Mouse (Mus musculus) Patski (cell line): ENCODE data around the gene Carns1. TPM values are rescaled to one million over a fixed set of nuclear protein-coding genes. Genes with fewer than 3 reads are reported as not detected.

Source experiments
- ATAC-seq: fragments of 100-300 bp; one replicate; pipeline ENCODE4 v1.8.0; 2021
- CTCF ChIA-PET: fragments of 350-600 bp; sonication (Branson Sonifier 250); formaldehyde crosslinking; loops from one replicate; lab custom pipeline; 2022; ENCODE audit warnings: inconsistent platforms; lab: Charles Lee
- POLR2A ChIA-PET: fragments of 350-600 bp; sonication (Branson Sonifier 250); formaldehyde crosslinking; loops from one replicate; lab custom pipeline; 2022; ENCODE audit warnings: antibody characterized with exemption, inconsistent platforms; lab: Charles Lee
- DNase-seq: peaks from one replicate; pipeline ENCODE4 v3.0.0-alpha.2; 2011; ENCODE audit warnings: low read depth, low spot score
- H3K27me3 ChIP-seq: fragments of 371-371 bp; one replicate; pipeline ENCODE4 v1.5.1; 2021
- CTCF ChIP-seq: fragments of 100-300 bp; IDR thresholded peaks from one replicate; pipeline ENCODE4 v1.5.1; 2021
- in situ Hi-C: fragments of 300-500 bp; cut with MboI; formaldehyde crosslinking; loops from 3 replicates; pipeline ENCODE4 v1.11.1; 2018; ENCODE audit warnings: low pct_unique_long_range_greater_than_20kb, mixed read lengths
- polyA plus RNA-seq: library from polyadenylated mRNA; unstranded; gene quantifications from one replicate; pipeline ENCODE4 v1.2.3, GENCODE M21; 2021

The Carns1 gene
- polyA plus RNA-seq, 1 experiment from 2014 or later, result 13.7 TPM

DNA sequence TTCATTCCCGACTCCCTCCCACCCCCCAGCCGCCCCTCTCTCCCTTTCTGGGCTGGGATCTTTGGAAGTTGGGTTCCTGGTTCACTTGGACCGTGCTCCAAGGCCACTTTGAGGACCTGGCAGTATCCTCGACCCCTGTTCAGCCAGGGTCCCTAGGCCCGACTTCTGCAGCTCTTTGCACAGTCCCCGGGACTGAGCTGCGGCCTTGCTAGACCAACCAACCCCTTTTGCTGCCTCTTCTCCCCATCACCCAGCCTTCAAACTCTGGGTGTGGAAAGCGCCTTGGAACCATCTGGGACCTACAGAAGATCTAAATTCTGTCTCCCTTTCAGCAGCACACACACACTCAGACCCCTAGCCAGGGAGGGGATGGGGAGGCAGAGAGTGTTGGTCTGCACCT is 26.5 kb downstream of the Carns1 start:
- no peak for DNase-seq
- no peak for TF ChIP-seq CTCF
- H3K27me3 ChIP-seq, result no peaks in the 10 kb centered on the region
- peak; percentile 2 for ATAC-seq
- in situ Hi-C loops, result no loop called here
- POLR2A ChIA-PET, result interaction anchor here (1.4 to 1.8 kb wide), 2 partner anchors 17 to 53 kb away, joined by 3 to 4 read pairs; partner anchors contain the start of gene Rad9a
- CTCF ChIA-PET, result interaction anchor here (1.3 kb wide), 1 partner anchor 20 kb away, joined by 5 read pairs; no protein-coding TSS in a partner anchor

DNA sequence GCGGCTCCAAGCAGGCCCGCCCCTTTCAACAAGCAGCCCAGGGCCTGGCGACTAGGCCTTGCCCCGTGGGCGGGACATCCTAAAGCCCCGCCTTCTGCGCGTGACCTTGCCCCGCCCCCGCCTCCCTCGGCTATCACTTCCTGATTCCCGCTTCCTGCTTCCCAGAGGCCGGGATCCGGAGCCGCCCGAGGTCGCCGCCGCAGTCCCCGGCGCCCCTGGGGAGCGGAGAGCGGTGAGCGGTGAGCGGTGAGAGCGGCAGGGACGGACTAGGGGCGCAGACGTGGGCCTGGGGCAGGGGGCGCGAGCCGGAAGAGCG is 26.8 kb downstream of the Carns1 start, which contains the start of gene Coro1b:
Coro1b (plus strand) TSS at position 129 of the 316 bp plus-strand sequence.
- in situ Hi-C loops, result no loop called here
- no peaks in the 10 kb centered on the region for H3K27me3 ChIP-seq
- CTCF ChIA-PET, result interaction anchor here (1.3 kb wide), 1 partner anchor 21 kb away, joined by 5 read pairs; no protein-coding TSS in a partner anchor
- POLR2A ChIA-PET, result interaction anchor here (1.8 kb wide), 1 partner anchor 17 kb away, joined by 4 read pairs; no protein-coding TSS in a partner anchor
- TF ChIP-seq CTCF, result no peak
- no peak for DNase-seq
- peak; percentile 76 for ATAC-seq

DNA sequence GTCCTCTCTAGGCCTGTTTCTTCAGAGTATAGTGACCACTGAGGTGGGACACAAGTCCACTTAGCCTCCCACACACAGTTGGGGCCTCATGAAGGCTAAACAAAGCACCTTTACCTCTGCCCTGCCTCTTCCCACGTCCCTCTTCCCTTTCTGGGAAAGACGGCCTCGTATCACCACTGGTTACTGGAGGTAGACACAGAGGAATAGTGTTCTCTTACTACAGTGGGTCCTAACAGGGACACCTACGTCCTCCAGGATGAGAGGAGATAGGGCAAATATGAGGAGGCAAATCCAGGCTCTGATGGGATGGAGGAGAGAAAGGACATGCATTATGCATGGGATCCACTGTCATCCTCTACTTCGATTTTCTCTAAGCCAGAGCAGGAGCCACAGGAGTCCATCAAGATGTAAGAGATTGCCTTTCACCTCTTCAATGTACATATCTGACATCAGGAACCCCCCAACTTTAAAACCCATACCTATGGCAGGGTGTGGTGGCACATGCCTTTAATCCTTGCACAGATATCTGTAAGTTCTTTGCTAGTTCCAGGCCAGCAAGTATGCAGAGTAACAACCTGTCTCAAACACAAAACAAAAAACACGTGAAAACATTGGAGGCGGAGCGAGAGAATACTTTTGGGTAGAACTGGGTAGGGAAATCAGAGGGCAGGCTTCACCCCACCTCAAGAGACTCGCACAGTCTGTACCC is 27.3 kb downstream of the Carns1 start:
- in situ Hi-C loops, result no loop called here

GRCm38 (mm10) chr19:4147022-4147405 is 28.3 kb downstream of the Carns1 start:
- CTCF ChIA-PET, result interaction anchor here (1.0 kb wide), 2 partner anchors 11 to 20 kb away, joined by 3 read pairs; no protein-coding TSS in a partner anchor
- in situ Hi-C loops, result no loop called here
- POLR2A ChIA-PET, result interaction anchor here (1.0 kb wide), 1 partner anchor 8 kb away, joined by 4 read pairs; the partner anchor contains the start of gene Gpr152
- no peak for DNase-seq
- H3K27me3 ChIP-seq, result no peaks in the 10 kb centered on the region
- ATAC-seq, result no peak
- no peak for TF ChIP-seq CTCF

More for the DNA sequence above, 27.3 kb downstream of the Carns1 start:
- H3K27me3 ChIP-seq, result no peaks in the 10 kb centered on the region
- ATAC-seq (no peak), DNase-seq (no peak)
- no peak for TF ChIP-seq CTCF
- ChIA-PET CTCF (interaction anchor here (1.0 to 1.3 kb wide), 2 partner anchors 11 to 21 kb away, joined by 3 to 5 read pairs; no protein-coding TSS in a partner anchor), POLR2A (interaction anchor here (1.0 to 1.8 kb wide), 2 partner anchors 9 to 18 kb away, joined by 4 read pairs; partner anchors contain the start of gene Gpr152)

DNA sequence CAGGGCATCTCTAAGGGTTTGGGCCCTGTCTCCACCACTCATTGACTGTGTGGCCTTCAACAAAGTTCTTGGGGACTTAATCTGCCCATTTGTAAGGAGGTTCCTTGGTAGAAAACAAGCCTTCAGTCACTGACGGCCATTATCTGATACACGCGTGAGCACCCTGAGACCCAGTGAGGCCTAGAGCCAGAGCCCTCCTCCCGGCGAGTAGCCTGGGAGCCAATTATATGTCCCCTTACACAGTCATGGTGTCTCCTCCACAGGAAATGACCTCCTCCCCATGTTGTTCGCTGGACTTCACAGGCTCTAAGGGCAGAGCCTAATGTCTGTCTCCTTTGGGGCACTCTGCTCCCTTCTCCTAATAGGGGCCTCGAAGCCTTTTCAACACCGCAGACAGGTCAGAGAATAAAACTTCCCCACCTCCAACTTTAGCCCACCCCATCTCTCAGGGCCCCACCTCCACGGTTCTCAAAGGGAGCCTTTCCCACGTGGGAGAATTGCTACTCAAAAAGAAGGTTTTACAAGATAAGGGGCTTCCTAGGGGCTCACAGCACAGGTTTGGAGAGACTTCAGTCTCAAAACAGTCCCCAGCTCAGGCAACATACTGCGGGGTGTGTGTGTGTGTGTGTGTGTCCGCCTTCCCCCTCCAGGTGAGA is 28.8 kb downstream of the Carns1 start:
- H3K27me3 ChIP-seq, result no peaks in the 10 kb centered on the region
- TF ChIP-seq CTCF, result no peak
- ChIA-PET POLR2A (interaction anchor here (1.0 kb wide), 2 partner anchors 8 to 20 kb away, joined by 3 to 4 read pairs; partner anchors contain the start of gene Gpr152), CTCF (interaction anchor here (1.0 kb wide), 2 partner anchors 10 to 20 kb away, joined by 3 read pairs; no protein-coding TSS in a partner anchor)
- in situ Hi-C loops, result no loop called here
- ATAC-seq (no peak), DNase-seq (no peak)

DNA sequence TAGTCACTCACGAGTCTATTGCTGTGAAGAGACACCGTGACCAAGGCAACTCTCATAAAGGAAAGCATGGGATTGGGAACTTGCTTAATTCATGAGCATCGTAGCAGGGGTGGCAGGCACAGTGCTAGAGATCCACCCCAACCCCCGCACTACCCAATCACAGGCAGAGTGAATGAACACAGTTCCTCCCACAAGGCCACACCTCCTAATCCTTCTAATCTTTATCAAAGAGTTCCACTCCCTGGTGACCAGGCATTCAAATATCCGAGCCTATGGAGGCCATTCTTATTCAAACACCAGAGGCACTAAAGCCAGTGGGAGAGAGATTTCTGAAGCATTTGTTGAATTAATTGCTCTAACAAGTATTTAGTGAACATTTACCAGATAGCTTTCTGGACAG is 29.3 kb downstream of the Carns1 start:
- no peak for TF ChIP-seq CTCF

DNA sequence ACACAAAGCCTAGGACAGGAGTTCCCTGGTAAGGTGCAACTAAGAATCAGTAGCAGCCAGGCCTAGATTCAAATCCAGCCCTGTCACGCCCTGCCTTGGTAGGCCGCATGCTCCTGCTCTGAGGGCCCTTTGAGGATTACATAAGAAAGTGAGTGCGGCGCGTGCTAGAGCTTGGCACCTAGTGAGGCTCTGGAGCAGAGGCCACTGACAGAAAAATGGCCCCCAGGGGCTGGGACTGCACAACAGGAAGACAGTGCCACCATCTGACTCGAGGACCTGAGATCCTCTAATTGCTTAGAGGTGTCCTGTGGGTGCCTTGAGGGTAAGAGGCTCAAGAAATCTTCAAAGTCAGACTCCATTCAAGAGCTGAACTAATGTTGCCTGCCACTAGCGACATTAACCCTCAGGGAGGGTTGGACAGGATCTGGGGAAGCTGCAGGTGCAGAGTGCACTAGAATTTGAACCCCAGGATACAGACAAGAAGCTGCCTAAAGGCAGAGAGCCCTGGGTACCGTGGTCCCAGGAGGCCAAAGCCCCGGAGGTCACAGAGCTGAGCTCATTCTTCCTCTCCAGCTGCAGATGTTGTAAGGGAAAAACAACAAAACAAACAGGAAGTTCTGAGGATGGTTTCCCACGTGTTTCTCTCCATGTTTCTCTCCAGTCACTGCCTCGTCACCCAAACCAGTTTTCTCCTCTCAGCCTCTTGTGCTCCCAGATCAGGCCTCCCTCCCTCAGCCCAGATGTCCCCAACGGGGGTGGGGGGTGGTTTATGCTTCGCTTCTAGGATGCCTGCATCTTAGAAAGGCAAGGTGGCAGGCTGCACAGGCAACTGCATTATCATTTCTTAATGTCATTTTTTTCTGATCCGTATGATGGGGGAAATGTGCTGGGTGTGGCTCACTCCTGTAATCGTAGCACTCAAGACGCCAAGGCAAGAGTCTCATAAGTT is 30.5 kb downstream of the Carns1 start:
- ATAC-seq, result no peak
- POLR2A ChIA-PET, result no interaction called here
- H3K27me3 ChIP-seq, result no peaks in the 10 kb centered on the region
- TF ChIP-seq CTCF, result no peak
- DNase-seq, result no peak
- in situ Hi-C loops, result no loop called here
- CTCF ChIA-PET, result no interaction called here

More for the DNA sequence above, 29.3 kb downstream of the Carns1 start:
- H3K27me3 ChIP-seq, result no peaks in the 10 kb centered on the region
- ChIA-PET POLR2A (interaction anchor here (1.0 kb wide), 1 partner anchor 20 kb away, joined by 3 read pairs; no protein-coding TSS in a partner anchor), CTCF (interaction anchor here (1.0 kb wide), 1 partner anchor 21 kb away, joined by 3 read pairs; no protein-coding TSS in a partner anchor)
- ATAC-seq (no peak), DNase-seq (no peak)
- in situ Hi-C loops, result no loop called here

GRCm38 (mm10) chr19:4143759-4144268 is 31.5 kb downstream of the Carns1 start, which contains the start of gene Cabp4:
Cabp4 (minus strand) TSS chr19:4144033.
- ChIA-PET POLR2A (no interaction called here), CTCF (interaction anchor here (1.5 kb wide), 1 partner anchor 19 kb away, joined by 7 read pairs; the partner anchor contains the start of gene Aip)
- ATAC-seq (no peak), DNase-seq (no peak)
- in situ Hi-C loops, result no loop called here
- TF ChIP-seq CTCF, result no peak
- H3K27me3 ChIP-seq, result no peaks in the 10 kb centered on the region
